Mouse (Mus musculus) left cerebral cortex, adult 6 months (tissue): Measurements from ENCODE around the gene Ano8. TPM values are rescaled to one million over a fixed set of nuclear protein-coding genes. Genes with fewer than 3 reads are reported as not detected.

Experiments
- long read RNA-seq, 2 experiments: library from polyadenylated mRNA; unstranded; transcript quantifications; one replicate each; pipeline ENCODE4 v2.0.0; 2019 to 2020
- polyA plus RNA-seq: library from polyadenylated mRNA; unstranded; fragments of <200 nt; fragmentation: Nextera tagmentation; gene quantifications from 2 replicates; pipeline ENCODE4 v1.2.3, GENCODE M21; 2021

The Ano8 gene
- 0.43 and 3.1 TPM in 2 replicates for polyA plus RNA-seq
- long read RNA-seq, experiment 1, partial matches to known transcripts, result 1 of 3 reads
- long read RNA-seq, experiment 1, other reads (novel, unspliced or antisense), result 2 of 3 reads
- long read RNA-seq, experiment 2, partial matches to known transcripts, result 1 of 1 reads
- long read RNA-seq, experiment 2, other reads (novel, unspliced or antisense), result 0 of 1 reads

GRCm38 (mm10) chr8:71485142-71486135, at the start of gene Ano8:
Ano8 (minus strand) TSS chr8:71485963.

GRCm38 (mm10) chr8:71525226-71526050, 39.7 kb upstream of the Ano8 start, which contains the start of gene Ccdc194:
Ccdc194 (minus strand) TSS chr8:71525711.

GRCm38 (mm10) chr8:71511644-71512043, 25.9 kb upstream of the Ano8 start, which contains the start of gene Plvap:
Plvap (minus strand) TSS chr8:71511752.

GRCm38 (mm10) chr8:71487691-71488445, 2.1 kb upstream of the Ano8 start, which contains the start of gene Gtpbp3:
Gtpbp3 (plus strand) TSS chr8:71488103.

GRCm38 (mm10) chr8:71468916-71469315, 16.8 kb downstream of the Ano8 start, which contains the start of gene Dda1:
Dda1 (plus strand) TSS chr8:71469199.

GRCm38 (mm10) chr8:71464513-71465500, 21.0 kb downstream of the Ano8 start, which contains the start of gene Mrpl34:
Mrpl34 (plus strand) TSS chr8:71464959.

GRCm38 (mm10) chr8:71463188-71464033, 22.4 kb downstream of the Ano8 start, which contains the start of gene Abhd8:
Abhd8 (minus strand) TSS chr8:71463655.

Other genes with a start within 250 kb of the Ano8 start
- gene Myo9b, start 213.2 kb downstream of the Ano8 start, polyA plus RNA-seq, result 1.1 and 1.9 TPM in 2 replicates
- 11.5 and 12.2 TPM in 2 replicates for gene Haus8, start 213.0 kb downstream of the Ano8 start, polyA plus RNA-seq
- 169 and 227 TPM in 2 replicates for gene Use1, start 119.1 kb downstream of the Ano8 start, polyA plus RNA-seq
- 7.5 and 8.3 TPM in 2 replicates for gene Ocel1, start 114.7 kb downstream of the Ano8 start, polyA plus RNA-seq
- 7.4 and 23.6 TPM in 2 replicates for gene Nr2f6, start 104.0 kb downstream of the Ano8 start, polyA plus RNA-seq
- 1.5 and 2.1 TPM in 2 replicates for gene Ushbp1, start 90.2 kb downstream of the Ano8 start, polyA plus RNA-seq
- 94.9 and 99.9 TPM in 2 replicates for gene Babam1, start 89.1 kb downstream of the Ano8 start, polyA plus RNA-seq
- gene Ankle1, start 80.0 kb downstream of the Ano8 start, polyA plus RNA-seq, result not detected in 2 replicates
- 416 and 457 TPM in 2 replicates for gene Abhd8, start 22.3 kb downstream of the Ano8 start, polyA plus RNA-seq
- gene Mrpl34, start 21.0 kb downstream of the Ano8 start, polyA plus RNA-seq, result 139 and 150 TPM in 2 replicates
- gene Dda1, start 16.8 kb downstream of the Ano8 start, polyA plus RNA-seq, result 125 and 142 TPM in 2 replicates
- 9.0 and 11.7 TPM in 2 replicates for gene Gtpbp3, start 2.1 kb upstream of the Ano8 start, polyA plus RNA-seq
- 6.2 and 10.7 TPM in 2 replicates for gene Plvap, start 25.8 kb upstream of the Ano8 start, polyA plus RNA-seq
- not detected in 2 replicates for gene Ccdc194, start 39.7 kb upstream of the Ano8 start, polyA plus RNA-seq
- gene Bst2, start 51.5 kb upstream of the Ano8 start, polyA plus RNA-seq, result 6.3 and 12.5 TPM in 2 replicates
- gene Mvb12a, start 57.0 kb upstream of the Ano8 start, polyA plus RNA-seq, result 51.4 and 59.6 TPM in 2 replicates
- 0.18 and 0.21 TPM in 2 replicates for gene Tmem221, start 72.9 kb upstream of the Ano8 start, polyA plus RNA-seq
- 0.13 and 0.15 TPM in 2 replicates for gene Nxnl1, start 80.6 kb upstream of the Ano8 start, polyA plus RNA-seq
- 64.9 and 88.1 TPM in 2 replicates for gene Slc27a1, start 82.9 kb upstream of the Ano8 start, polyA plus RNA-seq
- 102 and 107 TPM in 2 replicates for gene Pgls, start 106.2 kb upstream of the Ano8 start, polyA plus RNA-seq
- gene Fam129c, start 111.7 kb upstream of the Ano8 start, polyA plus RNA-seq, result 1.7 TPM in 2 replicates
- gene Colgalt1, start 125.0 kb upstream of the Ano8 start, polyA plus RNA-seq, result 15.6 and 20.1 TPM in 2 replicates
- 15.5 and 16.7 TPM in 2 replicates for gene Unc13a, start 185.8 kb upstream of the Ano8 start, polyA plus RNA-seq
- gene Jak3, start 190.3 kb upstream of the Ano8 start, polyA plus RNA-seq, result 1.5 and 1.7 TPM in 2 replicates
- 0.67 TPM in 1 of 2 replicates, not detected in the other for gene Insl3, start 203.3 kb upstream of the Ano8 start, polyA plus RNA-seq
- gene B3gnt3, start 215.8 kb upstream of the Ano8 start, polyA plus RNA-seq, result 0.43 and 0.51 TPM in 2 replicates
- 27.1 and 46.0 TPM in 2 replicates for gene Fcho1, start 239.8 kb upstream of the Ano8 start, polyA plus RNA-seq